Mouse (Mus musculus): ENCODE data around the gene Tmtc1.

DNA sequence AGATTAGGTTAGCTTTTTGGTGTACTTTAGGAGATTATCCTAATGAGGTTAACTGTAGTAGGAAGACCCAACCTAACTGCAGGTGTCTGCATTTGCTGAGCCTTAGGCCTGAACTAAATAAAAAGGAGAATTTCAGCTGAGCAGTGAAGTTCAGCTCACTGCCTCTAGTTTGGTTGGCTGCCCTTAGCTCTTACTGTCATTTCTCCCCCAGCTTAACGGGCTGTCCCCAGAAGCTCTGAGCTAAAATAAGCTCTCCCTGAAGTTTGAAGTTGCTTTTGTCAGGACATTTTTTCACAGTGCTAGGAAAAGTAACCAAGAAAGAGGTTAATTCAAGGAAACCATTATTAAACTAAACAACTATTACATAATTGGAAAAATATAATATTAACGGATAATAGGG, 115.3 kb downstream of the Tmtc1 start:
- TF ChIP-seq HCFC1 (IDR thresholded peaks at IDR 0.05; ENCODE audit: borderline replicate concordance, insufficient read depth, low read length) (no peak), CHD2 (IDR thresholded peaks at IDR 0.05; ENCODE audit: low read depth, low read length) (no peak)

All from ES-E14 (cell line).